Mouse (Mus musculus): ENCODE data around the gene Tbx3. TPM values are rescaled to one million over a fixed set of nuclear protein-coding genes. Genes with fewer than 3 reads are reported as not detected.

The Tbx3 gene
- total RNA-seq, 1 experiment, result 47.9 TPM

DNA sequence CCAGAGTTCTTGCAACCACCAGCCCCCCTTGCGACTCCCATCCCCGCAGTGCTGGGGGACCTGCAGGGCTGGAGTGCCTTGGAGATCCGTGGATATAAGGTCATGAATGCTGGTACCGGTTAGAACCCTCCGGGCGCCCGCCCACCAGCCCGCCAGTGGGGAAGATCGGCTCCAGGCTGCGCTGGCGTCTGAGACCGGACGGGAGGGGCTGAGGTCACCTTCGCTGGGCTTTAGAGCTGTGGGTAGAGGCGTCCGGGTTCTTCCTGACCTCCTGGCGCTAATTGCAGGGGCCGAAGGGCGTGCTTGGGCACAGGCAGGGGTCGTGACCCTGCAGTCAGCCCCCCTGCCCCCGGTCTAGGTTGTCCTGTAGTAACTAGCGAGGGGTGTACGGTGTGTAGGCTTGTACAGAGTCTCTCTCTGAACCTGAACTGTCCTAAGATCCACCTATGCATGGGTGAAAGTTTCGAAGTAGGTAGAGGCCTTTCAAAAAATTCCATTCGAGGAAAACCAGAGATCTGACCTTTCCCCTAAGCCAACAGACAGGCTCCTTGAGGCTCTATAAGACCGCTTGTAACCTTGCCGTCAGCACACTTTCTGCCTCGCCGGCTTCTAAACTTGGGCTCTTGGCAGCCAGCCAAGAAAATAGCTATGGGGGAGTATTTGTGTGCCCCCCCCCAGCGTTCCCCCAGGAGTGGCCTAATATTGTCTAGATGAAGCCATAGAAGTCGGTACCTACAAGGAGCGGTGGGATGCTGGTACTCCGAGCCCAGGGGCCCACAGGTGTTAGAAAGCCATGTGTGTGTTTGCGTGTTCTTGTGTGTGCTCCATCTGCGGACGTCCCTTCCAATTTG lies 16.8 kb downstream of the Tbx3 start:
- Histone ChIP-seq H3K36me3 (ENCODE audit: control insufficient read depth, insufficient read depth, low read length, poor library complexity, severe bottlenecking) (peaks cover 8% of the 10 kb centered on the region), H3K27ac (ENCODE audit: insufficient read depth, low read depth, low read length, poor library complexity, severe bottlenecking) (peak overlapping the region; percentile 24; the same call in 1 of the 2 replicates), H3K4me1 (ENCODE audit: control insufficient read depth in 2 of 2, insufficient read depth in 2 of 2, low read length in 2 of 2, poor library complexity in 1 of 2) (peaks cover 0 to 12% of the 10 kb centered on the region in 2 experiments; a peak in 2 of 4 replicates), H3K9me3 (ENCODE audit: control insufficient read depth, insufficient read depth, low read depth, low read length) (no peaks in the 10 kb centered on the region), H3K4me3 (ENCODE audit: insufficient read depth in 1 of 2, low read depth in 1 of 2, low read length in 2 of 2, poor library complexity in 1 of 2, severe bottlenecking in 1 of 2) (peak overlapping the region in 1 of 2 experiments; percentile 30; a peak in 2 of 4 replicates), H3K9ac (ENCODE audit: insufficient read depth, low read depth, low read length, poor library complexity, severe bottlenecking) (peak overlapping the region; percentile 46; the same call in 1 of the 2 replicates)
- TF ChIP-seq MAFK (IDR thresholded peaks at IDR 0.05; ENCODE audit: insufficient read depth, low read depth, low read length) (no peak), HCFC1 (IDR thresholded peaks at IDR 0.05; ENCODE audit: borderline replicate concordance, insufficient read depth, low read length) (no peak), CHD2 (IDR thresholded peaks at IDR 0.05; ENCODE audit: low read depth, low read length) (no peak), ZC3H11A (IDR thresholded peaks at IDR 0.05; ENCODE audit: borderline replicate concordance, low read depth, low read length) (no peak), ZNF384 (IDR thresholded peaks at IDR 0.05; ENCODE audit: low read depth, low read length) (no peak)
- in situ Hi-C loops (cut with MboI; ENCODE audit: low sequenced_read_pairs in 2 of 2, unreplicated experiment in 2 of 2), result loop anchor here in 1 of 2 experiments (25.0 kb wide), 2 partner anchors 400 to 900 kb away; no protein-coding TSS in a partner anchor
- DNase-seq (ENCODE audit: low read depth, low spot score), result no peak

DNA sequence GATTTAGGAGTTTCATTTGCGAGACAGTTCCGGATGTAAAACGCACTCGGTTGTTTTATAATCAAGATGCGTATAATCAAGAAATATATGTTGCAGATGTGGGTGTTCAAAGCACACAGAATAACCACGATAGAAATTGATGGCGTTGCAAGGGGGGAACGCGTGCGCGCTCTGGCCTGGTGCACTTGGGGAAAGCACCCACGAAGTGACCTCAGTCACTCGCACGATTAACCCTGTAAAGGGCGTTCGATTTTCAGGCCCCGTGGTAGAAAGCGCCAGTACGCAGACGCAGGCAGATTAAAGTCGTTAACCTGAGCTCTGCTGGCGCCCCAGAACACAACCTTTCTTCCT lies 17.4 kb downstream of the Tbx3 start:
- Histone ChIP-seq H3K36me3 (ENCODE audit: control insufficient read depth, insufficient read depth, low read length, poor library complexity, severe bottlenecking) (peaks cover 4% of the 10 kb centered on the region), H3K27ac (ENCODE audit: insufficient read depth, low read depth, low read length, poor library complexity, severe bottlenecking) (no peak overlapping the region), H3K9ac (ENCODE audit: insufficient read depth, low read depth, low read length, poor library complexity, severe bottlenecking) (peak overlapping the region; percentile 7; the same call in 1 of the 2 replicates), H3K9me3 (ENCODE audit: control insufficient read depth, insufficient read depth, low read depth, low read length) (no peaks in the 10 kb centered on the region), H3K4me3 (ENCODE audit: insufficient read depth in 1 of 2, low read depth in 1 of 2, low read length in 2 of 2, poor library complexity in 1 of 2, severe bottlenecking in 1 of 2) (no peak overlapping the region), H3K4me1 (ENCODE audit: control insufficient read depth in 2 of 2, insufficient read depth in 2 of 2, low read length in 2 of 2, poor library complexity in 1 of 2) (peaks cover 0 to 12% of the 10 kb centered on the region in 2 experiments; a peak in 2 of 4 replicates)
- DNase-seq (ENCODE audit: low read depth, low spot score), result no peak
- no peak for TF ChIP-seq CHD2 (IDR thresholded peaks at IDR 0.05; ENCODE audit: low read depth, low read length)
- TF ChIP-seq ZC3H11A (IDR thresholded peaks at IDR 0.05; ENCODE audit: borderline replicate concordance, low read depth, low read length), result no peak
- no peak for TF ChIP-seq HCFC1 (IDR thresholded peaks at IDR 0.05; ENCODE audit: borderline replicate concordance, insufficient read depth, low read length)
- TF ChIP-seq ZNF384 (IDR thresholded peaks at IDR 0.05; ENCODE audit: low read depth, low read length), result no peak
- no peak for TF ChIP-seq MAFK (IDR thresholded peaks at IDR 0.05; ENCODE audit: insufficient read depth, low read depth, low read length)
- in situ Hi-C loops (cut with MboI; ENCODE audit: low sequenced_read_pairs in 2 of 2, unreplicated experiment in 2 of 2), result loop anchor here in 1 of 2 experiments (25.0 kb wide), 2 partner anchors 401 to 901 kb away; no protein-coding TSS in a partner anchor

DNA sequence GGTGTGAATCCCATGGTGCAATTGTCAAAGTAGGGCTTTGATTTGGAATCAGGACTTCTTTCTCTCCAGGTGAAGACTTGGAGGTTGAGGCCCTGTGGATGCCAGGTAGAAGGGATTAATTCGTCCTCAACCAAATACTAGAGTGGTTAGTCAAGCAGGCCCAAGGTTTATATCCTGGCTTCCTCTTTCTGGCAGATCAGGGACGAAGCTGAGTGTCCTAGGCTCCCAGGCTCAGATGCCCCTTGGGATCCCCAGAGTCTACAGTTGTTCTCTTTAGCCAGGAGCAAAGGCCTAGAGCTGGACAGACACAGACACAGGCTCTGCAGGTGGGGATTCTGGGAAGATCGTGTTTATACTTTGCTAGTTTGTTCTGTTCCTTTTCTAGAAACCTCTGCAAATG lies 17.8 kb downstream of the Tbx3 start:
- H3K27ac ChIP-seq (ENCODE audit: insufficient read depth, low read depth, low read length, poor library complexity, severe bottlenecking), result no peak overlapping the region
- no peak for DNase-seq (ENCODE audit: low read depth, low spot score)
- in situ Hi-C loops (cut with MboI; ENCODE audit: low sequenced_read_pairs in 2 of 2, unreplicated experiment in 2 of 2), result loop anchor here in 1 of 2 experiments (25.0 kb wide), 2 partner anchors 401 to 901 kb away; no protein-coding TSS in a partner anchor
- TF ChIP-seq ZNF384 (IDR thresholded peaks at IDR 0.05; ENCODE audit: low read depth, low read length) (no peak), HCFC1 (IDR thresholded peaks at IDR 0.05; ENCODE audit: borderline replicate concordance, insufficient read depth, low read length) (no peak), ZC3H11A (IDR thresholded peaks at IDR 0.05; ENCODE audit: borderline replicate concordance, low read depth, low read length) (no peak), CHD2 (IDR thresholded peaks at IDR 0.05; ENCODE audit: low read depth, low read length) (no peak), MAFK (IDR thresholded peaks at IDR 0.05; ENCODE audit: insufficient read depth, low read depth, low read length) (no peak)
- H3K36me3 ChIP-seq (ENCODE audit: control insufficient read depth, insufficient read depth, low read length, poor library complexity, severe bottlenecking), result no peaks in the 10 kb centered on the region; the same call in 1 of the 2 replicates
- H3K9me3 ChIP-seq (ENCODE audit: control insufficient read depth, insufficient read depth, low read depth, low read length), result no peaks in the 10 kb centered on the region
- H3K9ac ChIP-seq (ENCODE audit: insufficient read depth, low read depth, low read length, poor library complexity, severe bottlenecking), result no peak overlapping the region
- H3K4me1 ChIP-seq (ENCODE audit: control insufficient read depth in 2 of 2, insufficient read depth in 2 of 2, low read length in 2 of 2, poor library complexity in 1 of 2), result peaks cover 0 to 12% of the 10 kb centered on the region in 2 experiments; a peak in 2 of 4 replicates
- H3K4me3 ChIP-seq (ENCODE audit: insufficient read depth in 1 of 2, low read depth in 1 of 2, low read length in 2 of 2, poor library complexity in 1 of 2, severe bottlenecking in 1 of 2), result no peak overlapping the region

DNA sequence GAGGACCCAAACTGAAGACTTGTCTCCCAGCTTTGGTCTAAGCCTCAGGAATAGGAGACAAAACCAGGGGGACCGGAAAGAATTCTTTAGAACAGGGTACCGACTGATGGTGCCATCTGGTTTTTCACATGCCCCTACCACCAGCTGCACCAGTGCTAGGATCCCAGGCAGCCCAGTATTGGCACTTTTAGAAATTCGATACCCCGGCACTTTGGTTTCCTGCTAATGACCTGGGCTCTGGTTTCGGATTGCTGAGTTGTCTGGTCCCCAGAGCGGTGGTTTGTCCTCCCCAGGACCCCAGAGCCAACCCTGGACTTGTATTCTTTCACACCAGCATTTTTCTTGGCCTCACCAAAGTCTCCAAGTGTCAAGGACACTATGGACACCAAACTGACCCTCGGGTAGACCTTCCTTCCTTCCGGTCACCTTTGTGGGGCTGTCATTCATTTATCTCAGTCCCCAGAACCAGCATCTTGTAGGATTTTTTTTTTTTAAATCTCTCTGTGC lies 18.5 kb downstream of the Tbx3 start:
- in situ Hi-C loops (cut with MboI; ENCODE audit: low sequenced_read_pairs in 2 of 2, unreplicated experiment in 2 of 2), result loop anchor here in 1 of 2 experiments (25.0 kb wide), 2 partner anchors 402 to 902 kb away; no protein-coding TSS in a partner anchor
- H3K4me1 ChIP-seq (ENCODE audit: control insufficient read depth in 2 of 2, insufficient read depth in 2 of 2, low read length in 2 of 2, poor library complexity in 1 of 2), result peaks cover 0 to 13% of the 10 kb centered on the region in 2 experiments; a peak in 2 of 4 replicates
- H3K4me3 ChIP-seq (ENCODE audit: insufficient read depth in 1 of 2, low read depth in 1 of 2, low read length in 2 of 2, poor library complexity in 1 of 2, severe bottlenecking in 1 of 2), result no peak overlapping the region
- no peak for DNase-seq (ENCODE audit: low read depth, low spot score)
- no peak overlapping the region for H3K9ac ChIP-seq (ENCODE audit: insufficient read depth, low read depth, low read length, poor library complexity, severe bottlenecking)
- TF ChIP-seq CHD2 (IDR thresholded peaks at IDR 0.05; ENCODE audit: low read depth, low read length) (no peak), ZNF384 (IDR thresholded peaks at IDR 0.05; ENCODE audit: low read depth, low read length) (no peak), MAFK (IDR thresholded peaks at IDR 0.05; ENCODE audit: insufficient read depth, low read depth, low read length) (no peak), ZC3H11A (IDR thresholded peaks at IDR 0.05; ENCODE audit: borderline replicate concordance, low read depth, low read length) (no peak)
- no peaks in the 10 kb centered on the region for H3K36me3 ChIP-seq (ENCODE audit: control insufficient read depth, insufficient read depth, low read length, poor library complexity, severe bottlenecking)
- H3K27ac ChIP-seq (ENCODE audit: insufficient read depth, low read depth, low read length, poor library complexity, severe bottlenecking), result no peak overlapping the region
- H3K9me3 ChIP-seq (ENCODE audit: control insufficient read depth, insufficient read depth, low read depth, low read length), result no peaks in the 10 kb centered on the region
